Mouse (Mus musculus): ENCODE results near the gene Pifo. TPM values are rescaled to one million over a fixed set of nuclear protein-coding genes. Genes with fewer than 3 reads are reported as not detected.
"Not testable (repeated sequence)": the region's sequence is repeated elsewhere in the genome, so short reads cannot be mapped to it uniquely, and the experiment has no call there.

Gene Pifo
- polyA plus RNA-seq (2012; rRNA removed), result 0.38 and 1.5 TPM in 2 replicates

DNA sequence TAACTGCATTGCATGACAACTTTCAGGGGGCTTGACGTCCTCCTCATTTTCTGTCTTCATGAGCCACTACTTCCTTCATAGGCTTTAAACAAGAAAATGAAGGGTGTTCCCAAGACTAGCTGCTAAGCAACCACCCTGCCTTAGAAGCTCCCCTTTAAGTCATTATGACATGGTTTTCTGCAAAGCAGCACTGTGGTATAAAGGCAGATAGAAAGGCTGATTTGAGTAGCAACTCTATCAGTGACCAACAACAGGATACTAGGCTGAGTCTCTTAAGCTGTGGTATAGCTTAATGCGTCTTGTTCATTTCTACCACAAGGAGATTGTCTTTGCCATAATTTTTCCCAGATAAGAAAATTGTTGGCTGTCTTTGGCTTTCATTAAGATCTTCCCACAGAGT, at the start of gene Pifo:
Gene Pifo, minus strand, starts transcription at position 101 of the 400 bp plus-strand sequence.
- TF ChIP-seq CTCF (IDR thresholded peaks at IDR 0.05; ENCODE audit: extremely low read depth, insufficient read depth, low read length), result no peak
- H3K4me3 ChIP-seq (ENCODE audit: insufficient read depth, low read length), result no peak within 1 kb of the TSS
- H3K27ac ChIP-seq (ENCODE audit: insufficient read depth, low read length), result no peak within 1 kb of the TSS
- H3K4me1 ChIP-seq (ENCODE audit: control insufficient read depth, insufficient read depth, low read length), result no peaks in the 10 kb centered on the region

GRCm38 (mm10) chr3:106057966-106058365, 43.5 kb upstream of the Pifo start:
- TF ChIP-seq POLR2A (IDR thresholded peaks at IDR 0.05; ENCODE audit: extremely low read depth, insufficient read depth, low read length) (no peak), CTCF (IDR thresholded peaks at IDR 0.05; ENCODE audit: extremely low read depth, insufficient read depth, low read length) (no peak)
- H3K4me3 ChIP-seq (ENCODE audit: insufficient read depth, low read length), result no peak overlapping the region
- H3K27ac ChIP-seq (ENCODE audit: insufficient read depth, low read length), result no peak overlapping the region
- no peaks in the 10 kb centered on the region for H3K4me1 ChIP-seq (ENCODE audit: control insufficient read depth, insufficient read depth, low read length)

- H3K4me1 ChIP-seq (ENCODE audit: control insufficient read depth, insufficient read depth, low read length), result no peaks in the 10 kb centered on the region
- TF ChIP-seq POLR2A (IDR thresholded peaks at IDR 0.05; ENCODE audit: extremely low read depth, insufficient read depth, low read length), result no peak
- H3K4me3 ChIP-seq (ENCODE audit: insufficient read depth, low read length), result no peak overlapping the region
- H3K27ac ChIP-seq (ENCODE audit: insufficient read depth, low read length), result no peak overlapping the region
Measured at GRCm38 (mm10) chr3:106051896-106052295, 37.5 kb upstream of the Pifo start.

- H3K4me1 ChIP-seq (ENCODE audit: control insufficient read depth, insufficient read depth, low read length), result no peaks in the 10 kb centered on the region
- no peak for TF ChIP-seq CTCF (IDR thresholded peaks at IDR 0.05; ENCODE audit: extremely low read depth, insufficient read depth, low read length)
- TF ChIP-seq POLR2A (IDR thresholded peaks at IDR 0.05; ENCODE audit: extremely low read depth, insufficient read depth, low read length), result no peak
- H3K27ac ChIP-seq (ENCODE audit: insufficient read depth, low read length), result no peak overlapping the region
- no peak overlapping the region for H3K4me3 ChIP-seq (ENCODE audit: insufficient read depth, low read length)
Measured at GRCm38 (mm10) chr3:106040306-106040705, 25.9 kb upstream of the Pifo start.

- no peaks in the 10 kb centered on the region for H3K4me1 ChIP-seq (ENCODE audit: control insufficient read depth, insufficient read depth, low read length)
- no peak within 1 kb of the TSS for H3K4me3 ChIP-seq (ENCODE audit: insufficient read depth, low read length)
- no peak within 1 kb of the TSS for H3K27ac ChIP-seq (ENCODE audit: insufficient read depth, low read length)
- TF ChIP-seq CTCF (IDR thresholded peaks at IDR 0.05; ENCODE audit: extremely low read depth, insufficient read depth, low read length) (no peak), POLR2A (IDR thresholded peaks at IDR 0.05; ENCODE audit: extremely low read depth, insufficient read depth, low read length) (no peak)
Measured at GRCm38 (mm10) chr3:106032781-106033180, 18.3 kb upstream of the Pifo start, which contains the start of gene Chil5. Gene Chil5, minus strand, starts transcription at chr3:106032814.

- no peak for TF ChIP-seq CTCF (IDR thresholded peaks at IDR 0.05; ENCODE audit: extremely low read depth, insufficient read depth, low read length)
- TF ChIP-seq POLR2A (IDR thresholded peaks at IDR 0.05; ENCODE audit: extremely low read depth, insufficient read depth, low read length), result no peak
- Histone ChIP-seq H3K27ac (ENCODE audit: insufficient read depth, low read length) (no peak overlapping the region), H3K4me3 (ENCODE audit: insufficient read depth, low read length) (no peak overlapping the region)
Measured at GRCm38 (mm10) chr3:106024135-106024534, 9.7 kb upstream of the Pifo start.

DNA sequence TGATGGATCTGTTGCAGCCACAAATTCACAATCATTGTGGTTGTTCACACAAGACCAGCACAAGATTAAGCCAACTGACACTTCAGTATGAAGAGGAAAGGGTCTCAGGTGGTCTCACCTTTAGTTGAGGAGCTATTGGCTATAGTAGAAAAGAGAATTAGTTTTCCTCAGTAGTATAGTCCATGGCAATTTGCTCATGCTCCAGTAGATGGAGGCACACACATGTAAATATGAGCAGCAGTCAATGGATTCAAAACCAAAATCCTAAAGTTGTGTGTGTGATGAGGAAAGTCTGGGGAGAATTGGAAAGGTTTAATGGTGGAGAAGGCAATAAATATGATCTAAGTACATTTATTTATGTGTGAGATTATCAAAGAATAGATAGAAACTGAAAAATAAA, 7.4 kb upstream of the Pifo start:
- TF ChIP-seq CTCF (IDR thresholded peaks at IDR 0.05; ENCODE audit: extremely low read depth, insufficient read depth, low read length) (peak; percentile 29; the same call in 1 of the 2 replicates), POLR2A (IDR thresholded peaks at IDR 0.05; ENCODE audit: extremely low read depth, insufficient read depth, low read length) (no peak)
- Histone ChIP-seq H3K4me3 (ENCODE audit: insufficient read depth, low read length) (no peak overlapping the region), H3K27ac (ENCODE audit: insufficient read depth, low read length) (no peak overlapping the region), H3K4me1 (ENCODE audit: control insufficient read depth, insufficient read depth, low read length) (no peaks in the 10 kb centered on the region)

More at GRCm38 (mm10) chr3:106024135-106024534, 9.7 kb upstream of the Pifo start:
- H3K4me1 ChIP-seq (ENCODE audit: control insufficient read depth, insufficient read depth, low read length), result no peaks in the 10 kb centered on the region

- not testable (repeated sequence) for H3K4me3 ChIP-seq (ENCODE audit: insufficient read depth, low read length); H3K27ac ChIP-seq (ENCODE audit: insufficient read depth, low read length); H3K4me1 ChIP-seq (ENCODE audit: control insufficient read depth, insufficient read depth, low read length)
Measured at GRCm38 (mm10) chr3:106003360-106003759, 11.1 kb downstream of the Pifo start.

DNA sequence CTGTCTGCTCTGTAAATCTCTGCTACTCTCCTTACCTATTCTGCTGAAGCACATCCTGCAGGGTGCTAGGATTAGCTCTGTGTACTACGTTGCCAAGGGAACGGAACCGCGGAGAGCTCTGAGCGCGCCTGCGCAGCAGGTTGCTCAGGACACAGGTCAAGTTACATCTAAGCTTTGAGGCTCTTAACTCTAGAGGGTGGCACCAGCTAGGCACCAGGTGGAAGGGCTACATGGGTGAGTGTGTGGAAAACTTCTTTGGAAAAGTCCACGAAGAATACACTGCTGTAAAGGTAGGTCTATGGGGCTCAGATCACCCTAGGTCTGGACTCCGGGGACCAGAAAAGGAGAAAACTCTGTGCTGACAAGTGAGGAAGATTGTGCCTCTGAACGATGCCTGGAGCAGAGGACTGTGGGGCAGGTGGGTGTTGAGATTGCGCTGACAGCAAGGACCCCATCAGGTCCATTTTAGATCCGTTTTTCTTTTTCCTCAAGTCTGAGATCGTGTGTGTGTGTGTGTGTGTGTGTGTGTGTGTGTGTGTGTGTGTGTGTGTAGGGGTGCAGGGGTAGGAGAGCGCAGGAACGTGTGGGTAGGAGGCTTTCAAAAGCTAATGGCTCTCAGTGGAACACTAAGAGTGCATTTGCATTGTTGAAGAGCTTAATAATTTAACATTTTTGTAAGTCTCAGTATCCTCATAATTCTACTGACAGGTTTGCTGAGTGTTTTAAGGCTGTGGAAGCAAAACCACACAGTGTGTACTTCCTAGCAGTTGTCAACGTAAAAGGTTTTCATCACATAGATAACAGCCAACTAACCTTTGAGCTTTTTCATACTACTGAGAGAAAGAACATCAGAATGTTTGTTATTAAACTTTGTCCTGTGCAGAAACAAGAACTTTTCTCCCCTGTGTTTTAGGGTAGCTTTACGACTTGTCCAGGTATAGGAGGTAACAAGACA, 12.8 kb downstream of the Pifo start:
- no peaks in the 10 kb centered on the region for H3K4me1 ChIP-seq (ENCODE audit: control insufficient read depth, insufficient read depth, low read length)
- TF ChIP-seq POLR2A (IDR thresholded peaks at IDR 0.05; ENCODE audit: extremely low read depth, insufficient read depth, low read length), result no peak
- TF ChIP-seq CTCF (IDR thresholded peaks at IDR 0.05; ENCODE audit: extremely low read depth, insufficient read depth, low read length), result no peak
- H3K4me3 ChIP-seq (ENCODE audit: insufficient read depth, low read length), result peak overlapping the region; percentile 21
- no peak overlapping the region for H3K27ac ChIP-seq (ENCODE audit: insufficient read depth, low read length)

GRCm38 (mm10) chr3:106000707-106001375, 13.6 kb downstream of the Pifo start:
- Histone ChIP-seq H3K4me1 (ENCODE audit: control insufficient read depth, insufficient read depth, low read length) (no peaks in the 10 kb centered on the region), H3K27ac (ENCODE audit: insufficient read depth, low read length) (no peak overlapping the region), H3K4me3 (ENCODE audit: insufficient read depth, low read length) (peak overlapping the region; percentile 21)
- TF ChIP-seq POLR2A (IDR thresholded peaks at IDR 0.05; ENCODE audit: extremely low read depth, insufficient read depth, low read length) (no peak), CTCF (IDR thresholded peaks at IDR 0.05; ENCODE audit: extremely low read depth, insufficient read depth, low read length) (no peak)

All from cortical plate, adult 2 months (tissue).